Mouse (Mus musculus) liver, embryonic 11.5 days (tissue): Measurements from ENCODE around the gene Ppfia1. TPM values are rescaled to one million over a fixed set of nuclear protein-coding genes. Genes with fewer than 3 reads are reported as not detected.
A peak's percentile ranks its signal among the peaks of the same experiment; 100 is the strongest.

Source experiments
- ATAC-seq: fragments of 200-750 bp; cut with Nextera tagmentation; replicated peaks from 2 replicates; pipeline ENCODE4 v1.8.0; 2017; ENCODE audit warnings: moderate number of reproducible peaks, mild to moderate bottlenecking, moderate TSS enrichment, moderate library complexity; ENCODE audit not compliant: low FRiP score
- DNase-seq: peaks from one replicate; pipeline ENCODE4 v3.0.0-alpha.2; 2017; ENCODE audit warnings: low spot score
- H3K27ac ChIP-seq: fragments of 300-500 bp; sonication (generic); 2 replicates; pipeline ENCODE4 v1.5.1; 2014; ENCODE audit warnings: mild to moderate bottlenecking, low read depth, low read length, control low read depth
- H3K27me3 ChIP-seq: fragments of 300-500 bp; sonication (generic); replicated peaks from 2 replicates; pipeline ENCODE4 v1.6.1; 2014; ENCODE audit warnings: low read length, mixed read lengths; ENCODE audit not compliant: control insufficient read depth, insufficient read depth
- H3K36me3 ChIP-seq: fragments of 300-500 bp; sonication (generic); 2 replicates; pipeline ENCODE4 v1.6.1; 2014; ENCODE audit warnings: mild to moderate bottlenecking, low read length, moderate library complexity, mixed read lengths; ENCODE audit not compliant: control insufficient read depth, insufficient read depth
- H3K4me1 ChIP-seq: fragments of 300-500 bp; sonication (generic); replicated peaks from 2 replicates; pipeline ENCODE4 v1.6.1; 2014; ENCODE audit warnings: low read length, mixed read lengths; ENCODE audit not compliant: control insufficient read depth, insufficient read depth
- H3K4me2 ChIP-seq: fragments of 300-500 bp; sonication (generic); 2 replicates; pipeline ENCODE4 v1.6.1; 2014; ENCODE audit warnings: mild to moderate bottlenecking, control low read depth, moderate library complexity
- H3K4me3 ChIP-seq: fragments of 300-500 bp; sonication (generic); 2 replicates; pipeline ENCODE4 v1.5.1; 2014; ENCODE audit warnings: low read depth, low read length, control low read depth
- H3K9ac ChIP-seq: fragments of 300-500 bp; sonication (generic); 2 replicates; pipeline ENCODE4 v1.6.1; 2014; ENCODE audit warnings: low read depth, low read length, control low read depth
- H3K9me3 ChIP-seq: fragments of 300-500 bp; sonication (generic); 2 replicates; pipeline ENCODE4 v1.6.1; 2016; ENCODE audit warnings: low read length, inconsistent platforms, mixed read lengths; ENCODE audit not compliant: control insufficient read depth
- WGBS: fragments of 180-500 bp; shearing (Covaris S2); extraction: QIAGEN DNeasy Blood & Tissue Kit; methylation state at CpG from one replicate; pipeline ENCODE4 v1.1.7; 2014; 5-methylcytosine and 5-hydroxymethylcytosine counted together
- polyA plus RNA-seq: library from polyadenylated mRNA; unstranded; fragments of >200 nt; fragmentation: Nextera tagmentation; extraction: Ambion mirVana; gene quantifications from 2 replicates; pipeline ENCODE4 v1.2.1, GENCODE M21; 2014

Ppfia1 gene
- 45.4 and 46.5 TPM in 2 replicates for polyA plus RNA-seq

DNA sequence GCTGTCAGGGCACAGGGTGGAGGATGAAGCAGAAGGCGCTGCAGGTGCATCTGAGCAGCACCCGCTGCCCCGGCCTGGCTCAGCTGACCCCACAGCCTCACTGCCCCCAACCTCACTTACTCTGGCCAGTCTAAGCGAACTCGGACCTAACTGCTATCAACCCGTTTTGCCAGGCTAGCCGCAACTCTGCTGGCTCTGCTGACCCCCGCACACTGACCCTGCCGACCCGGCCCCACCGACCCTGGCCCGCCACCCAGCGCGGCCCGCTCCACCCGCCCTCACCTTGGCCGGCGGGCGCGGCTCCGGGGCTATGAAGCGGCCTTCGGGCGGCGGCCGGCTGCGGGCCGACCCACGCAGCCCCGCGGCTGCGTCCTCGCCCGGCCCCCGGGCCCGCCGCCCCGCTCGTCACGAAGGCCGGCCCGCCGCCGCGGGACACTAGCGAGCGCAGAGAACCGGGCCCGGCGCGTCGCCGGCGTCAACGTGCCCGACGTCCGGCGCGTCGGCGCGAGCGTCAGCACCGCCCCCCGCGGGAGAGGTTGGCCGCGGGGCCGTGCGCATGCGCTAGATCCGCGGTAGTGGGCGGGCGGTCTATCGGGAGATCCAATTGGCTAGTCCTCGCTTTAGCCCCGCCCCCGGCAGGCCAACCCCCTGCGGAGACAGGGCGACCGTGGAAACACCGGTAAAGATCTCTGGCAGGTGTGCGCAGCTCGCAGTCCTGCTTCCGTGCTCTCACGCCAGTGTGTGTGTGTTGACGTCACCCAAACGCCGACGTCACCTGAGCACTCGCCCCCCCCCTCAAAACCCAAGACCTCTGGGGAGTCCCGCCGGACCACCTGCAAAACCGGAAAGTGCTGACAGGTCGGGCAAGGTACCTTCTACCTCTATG is at the start of gene Ppfia1:
Ppfia1 (minus strand) TSS at position 493 of the 886 bp plus-strand sequence.
- under 1% methylated on average over 97 of the region's 97 CpGs for WGBS
- DNase-seq (peak; percentile 94), ATAC-seq (peak; percentile 94)
- peak within 1 kb of the TSS; percentile 95 for H3K9ac ChIP-seq
- peak within 1 kb of the TSS; percentile 68; the same call in 1 of the 2 replicates for H3K27ac ChIP-seq
- peak within 1 kb of the TSS; percentile 99 for H3K4me3 ChIP-seq
- no peaks in the 10 kb centered on the region for H3K27me3 ChIP-seq
- no peaks in the 10 kb centered on the region for H3K9me3 ChIP-seq
- peak within 1 kb of the TSS; percentile 92 for H3K4me2 ChIP-seq
- peaks cover 17% of the 10 kb centered on the region for H3K36me3 ChIP-seq
- peaks cover 26% of the 10 kb centered on the region for H3K4me1 ChIP-seq

DNA sequence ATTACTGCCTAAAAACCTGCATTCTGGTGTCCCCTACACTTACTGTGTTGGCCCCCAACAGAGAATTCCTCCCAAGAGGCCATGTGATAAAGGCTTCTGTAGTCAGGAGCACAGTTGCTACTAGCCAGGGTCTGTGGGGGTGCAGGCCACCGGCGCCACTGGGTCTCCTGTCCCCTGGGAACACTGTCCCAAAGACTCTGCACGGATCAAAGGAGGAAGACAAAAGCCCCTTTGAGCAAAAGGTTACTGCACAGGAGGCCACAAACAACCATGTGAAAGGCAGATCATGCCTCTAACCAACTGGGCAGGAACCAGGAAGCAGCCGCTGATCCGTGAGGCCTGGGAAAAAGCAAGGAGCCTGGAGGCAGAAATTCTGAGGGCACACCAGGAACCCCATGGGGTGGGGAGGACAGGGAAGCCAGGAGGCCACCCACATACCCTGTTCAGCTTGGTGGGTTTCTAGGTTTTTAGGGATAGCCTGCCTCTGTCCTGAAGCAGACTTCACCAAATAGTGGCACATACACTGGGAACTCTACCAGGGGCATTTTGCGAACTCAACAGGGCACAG is 46.9 kb upstream of the Ppfia1 start:
- WGBS = 70% methylated on average over 6 of the region's 6 CpGs
- ATAC-seq (no peak), DNase-seq (no peak)
- Histone ChIP-seq H3K27ac (no peak overlapping the region), H3K4me3 (no peak overlapping the region), H3K9me3 (no peaks in the 10 kb centered on the region), H3K27me3 (no peaks in the 10 kb centered on the region), H3K4me1 (no peaks in the 10 kb centered on the region), H3K36me3 (no peaks in the 10 kb centered on the region), H3K4me2 (no peak overlapping the region), H3K9ac (no peak overlapping the region)

DNA sequence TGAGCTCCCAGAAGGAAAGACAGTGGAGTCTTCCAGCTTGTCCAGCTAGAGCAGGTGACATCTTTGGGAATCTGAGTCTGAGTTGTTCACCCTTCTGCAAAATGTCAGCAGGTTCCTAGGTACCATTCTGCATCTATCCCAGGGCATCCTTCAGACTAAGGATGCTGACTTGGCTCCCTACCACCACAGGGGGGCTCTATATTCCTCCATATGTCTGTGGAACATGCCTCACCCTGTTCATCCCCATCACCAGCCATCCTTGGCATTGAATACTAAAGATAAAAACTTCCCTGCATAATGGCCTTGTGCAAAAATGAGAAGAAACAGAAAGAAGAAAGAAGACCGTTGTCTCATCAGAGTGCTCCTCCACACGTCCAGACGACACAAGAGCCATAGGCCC is 36.0 kb upstream of the Ppfia1 start:
- Histone ChIP-seq H3K9ac (no peak overlapping the region), H3K27ac (no peak overlapping the region), H3K4me1 (no peaks in the 10 kb centered on the region), H3K27me3 (peaks cover 2% of the 10 kb centered on the region; the same call in 1 of the 2 replicates), H3K4me2 (no peak overlapping the region), H3K9me3 (no peaks in the 10 kb centered on the region), H3K36me3 (no peaks in the 10 kb centered on the region), H3K4me3 (no peak overlapping the region)
- WGBS = 72% methylated on average over 3 of the region's 3 CpGs
- ATAC-seq (no peak), DNase-seq (no peak)

- Histone ChIP-seq H3K27me3 (peaks cover 2% of the 10 kb centered on the region; the same call in 1 of the 2 replicates), H3K4me1 (peaks cover 6% of the 10 kb centered on the region), H3K9ac (no peak overlapping the region), H3K36me3 (no peaks in the 10 kb centered on the region), H3K4me3 (no peak overlapping the region), H3K4me2 (no peak overlapping the region), H3K9me3 (no peaks in the 10 kb centered on the region), H3K27ac (no peak overlapping the region)
- WGBS = 32% methylated on average over 2 of the region's 2 CpGs
- no peak for ATAC-seq
- no peak for DNase-seq
Measured at GRCm38 (mm10) chr7:144587291-144587690, 33.8 kb upstream of the Ppfia1 start.

GRCm38 (mm10) chr7:144585648-144586047 is 32.1 kb upstream of the Ppfia1 start:
- Histone ChIP-seq H3K27ac (no peak overlapping the region), H3K36me3 (no peaks in the 10 kb centered on the region), H3K4me1 (peaks cover 13% of the 10 kb centered on the region), H3K4me3 (no peak overlapping the region), H3K4me2 (no peak overlapping the region), H3K9me3 (no peaks in the 10 kb centered on the region), H3K9ac (no peak overlapping the region), H3K27me3 (peaks cover 2% of the 10 kb centered on the region; the same call in 1 of the 2 replicates)
- 18% methylated on average over 6 of the region's 6 CpGs for WGBS
- no peak for ATAC-seq
- DNase-seq = peak; percentile 66

DNA sequence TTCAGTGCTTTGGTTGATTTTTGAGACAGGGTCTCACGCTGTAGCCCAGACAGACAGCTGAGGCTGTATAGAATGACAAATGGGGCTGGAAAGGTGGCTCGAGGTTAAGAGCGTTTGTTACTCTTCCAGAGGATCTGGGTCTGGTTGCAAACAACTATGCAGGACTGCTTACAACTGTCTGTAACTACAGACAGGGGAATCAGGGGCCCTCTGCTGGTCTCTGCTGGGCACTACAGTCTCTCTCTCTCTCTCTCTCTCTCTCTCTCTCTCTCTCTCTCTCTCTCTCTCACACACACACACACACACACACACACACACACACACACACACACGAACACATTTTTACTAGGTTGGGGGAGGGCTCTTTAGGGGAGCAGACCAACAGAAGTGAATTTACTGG is 30.1 kb upstream of the Ppfia1 start:
- no peaks in the 10 kb centered on the region for H3K9me3 ChIP-seq
- H3K36me3 ChIP-seq = peaks cover 10% of the 10 kb centered on the region; the same call in 1 of the 2 replicates
- no peak overlapping the region for H3K27ac ChIP-seq
- peaks cover 13% of the 10 kb centered on the region for H3K4me1 ChIP-seq
- no peak overlapping the region for H3K4me3 ChIP-seq
- H3K9ac ChIP-seq = no peak overlapping the region
- peak overlapping the region; percentile 82 for H3K4me2 ChIP-seq
- DNase-seq = no peak
- no peaks in the 10 kb centered on the region for H3K27me3 ChIP-seq
- 4% methylated on average over 4 of the region's 4 CpGs for WGBS
- no peak for ATAC-seq

- Histone ChIP-seq H3K9ac (peak within 1 kb of the TSS; percentile 76), H3K36me3 (peaks cover 12% of the 10 kb centered on the region; the same call in 1 of the 2 replicates), H3K9me3 (no peaks in the 10 kb centered on the region), H3K4me2 (peak within 1 kb of the TSS; percentile 82), H3K4me1 (peaks cover 13% of the 10 kb centered on the region), H3K27me3 (no peaks in the 10 kb centered on the region), H3K27ac (peak within 1 kb of the TSS; percentile 94), H3K4me3 (peak within 1 kb of the TSS; percentile 70)
- WGBS = 2% methylated on average over 34 of the region's 34 CpGs
- ATAC-seq = peak; percentile 83
- peak; percentile 94 for DNase-seq
Measured at GRCm38 (mm10) chr7:144582284-144582980, 28.9 kb upstream of the Ppfia1 start, which contains the start of gene Fadd. Fadd (minus strand) TSS chr7:144582463.

DNA sequence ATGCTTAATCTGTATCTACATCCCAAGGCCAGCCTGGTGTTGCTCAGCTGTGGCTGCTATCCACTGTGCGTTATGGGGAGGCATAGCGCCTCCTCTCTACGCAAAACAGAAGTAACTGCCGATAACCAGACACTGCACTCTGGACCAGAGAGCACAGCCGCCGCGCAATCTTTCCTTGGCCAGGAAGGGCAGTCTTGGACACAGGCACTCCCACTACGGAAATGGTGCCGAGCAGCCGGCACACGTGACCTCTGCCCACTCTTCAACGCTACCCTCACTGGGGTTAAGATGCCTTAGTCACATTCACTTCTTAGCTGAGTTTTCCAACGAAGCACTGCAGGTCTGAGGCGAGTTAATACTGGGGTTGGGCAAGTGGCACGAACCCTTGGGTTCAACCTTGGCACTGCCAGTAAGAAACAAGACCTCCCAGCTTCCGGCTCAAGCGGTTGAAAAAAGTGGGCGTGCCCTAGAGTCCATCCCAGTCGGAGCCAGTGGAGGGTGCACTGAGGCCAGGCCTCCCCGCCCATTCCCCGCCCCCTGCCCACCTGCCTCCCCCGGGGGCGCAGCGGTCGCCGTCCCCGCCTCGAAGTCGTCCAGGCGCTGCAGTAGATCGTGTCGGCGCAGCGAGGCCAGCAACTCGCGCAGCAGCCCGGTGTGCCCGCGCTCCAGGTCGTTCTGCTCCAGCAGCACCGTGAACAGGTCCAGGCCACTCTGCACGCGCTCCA is 28.2 kb upstream of the Ppfia1 start:
- H3K4me2 ChIP-seq = peak overlapping the region; percentile 82
- H3K9ac ChIP-seq = peak overlapping the region; percentile 76
- H3K27me3 ChIP-seq = no peaks in the 10 kb centered on the region
- peaks cover 13% of the 10 kb centered on the region for H3K4me1 ChIP-seq
- 2% methylated on average over 43 of the region's 43 CpGs for WGBS
- no peaks in the 10 kb centered on the region for H3K9me3 ChIP-seq
- DNase-seq = peak; percentile 89
- peak overlapping the region; percentile 94 for H3K27ac ChIP-seq
- H3K36me3 ChIP-seq = peaks cover 12% of the 10 kb centered on the region; the same call in 1 of the 2 replicates
- ATAC-seq = peak; percentile 89
- peak overlapping the region; percentile 70 for H3K4me3 ChIP-seq
